Mouse (Mus musculus) gonadal fat pad, adult 2 months (tissue): ENCODE results near the gene Olfr1029. TPM values are rescaled to one million over a fixed set of nuclear protein-coding genes. Genes with fewer than 3 reads are reported as not detected.
"Not testable (repeated sequence)": the region's sequence is repeated elsewhere in the genome, so short reads cannot be mapped to it uniquely, and the experiment has no call there.

ENCODE experiments used
- DNase-seq: peaks from one replicate; pipeline ENCODE4 v3.0.0-alpha.2; 2012; ENCODE audit warnings: low read depth
- polyA plus RNA-seq: library from polyadenylated mRNA; depleted of rRNA; stranded (reverse); fragments of >200 nt; gene quantifications from 2 replicates; pipeline ENCODE4 v1.2.3, GENCODE M21; 2012; rRNA removed

Gene Olfr1029
- not detected in 2 replicates for polyA plus RNA-seq

DNA sequence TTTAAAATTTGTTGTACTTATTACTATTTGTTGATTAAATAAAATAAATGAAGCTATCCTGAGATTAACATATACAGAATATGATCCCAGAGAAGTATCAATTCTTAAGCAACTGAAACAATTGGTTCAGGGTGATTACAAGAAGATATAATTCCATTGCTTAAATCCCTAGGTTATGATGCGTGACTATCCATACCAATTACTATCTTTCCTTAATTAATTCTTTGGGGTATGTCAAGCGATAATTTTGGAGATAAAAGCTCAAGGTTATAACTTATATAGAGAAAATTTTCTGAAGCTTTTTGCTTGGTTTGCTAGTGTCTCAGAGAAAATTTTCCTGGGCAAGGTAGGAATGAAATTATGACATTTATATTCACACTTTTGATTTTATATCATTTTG is at the start of gene Olfr1029:
Olfr1029 (plus strand) TSS at position 301 of the 400 bp plus-strand sequence.
- DNase-seq: no peak

DNA sequence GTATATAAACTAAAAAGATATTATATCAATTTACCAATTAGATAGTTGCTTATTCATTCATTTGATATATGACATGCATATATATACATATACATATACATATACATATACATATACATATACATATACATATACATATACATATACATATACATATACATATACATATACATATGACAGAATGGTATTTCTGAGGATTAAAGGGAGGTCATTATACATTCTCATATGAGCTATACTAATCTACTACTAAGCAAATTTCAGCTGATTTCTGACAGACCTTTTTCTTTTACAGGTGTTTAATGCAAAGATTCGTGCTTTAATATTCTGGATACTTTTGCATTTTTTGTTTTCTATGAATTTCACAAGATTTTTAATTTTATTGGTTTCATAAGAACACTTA is 23.6 kb upstream of the Olfr1029 start, which contains the start of gene Olfr1028:
Olfr1028 (plus strand) TSS at position 301 of the 400 bp plus-strand sequence.
- DNase-seq: no peak

DNA sequence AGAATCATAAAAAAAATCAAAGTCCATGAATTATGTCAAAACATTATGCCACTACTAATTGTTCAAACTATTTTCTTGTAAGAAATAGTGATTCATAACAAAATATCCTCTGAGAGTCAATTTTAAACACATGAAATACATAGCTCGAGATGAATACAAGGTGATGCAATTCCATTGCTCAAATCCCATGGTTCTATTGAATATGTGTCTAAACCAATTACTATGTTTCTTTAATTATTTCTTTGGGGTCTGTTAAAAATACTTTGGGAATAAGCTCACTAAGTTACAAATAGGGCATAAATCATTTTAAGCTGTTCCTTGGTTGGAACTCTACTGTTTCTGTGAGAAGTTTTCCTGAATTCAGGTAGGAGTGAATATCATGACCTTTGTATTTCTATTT is 5.3 kb downstream of the Olfr1029 start, which contains the start of gene Olfr1030:
Olfr1030 (plus strand) TSS at position 301 of the 400 bp plus-strand sequence.
- DNase-seq: no peak

DNA sequence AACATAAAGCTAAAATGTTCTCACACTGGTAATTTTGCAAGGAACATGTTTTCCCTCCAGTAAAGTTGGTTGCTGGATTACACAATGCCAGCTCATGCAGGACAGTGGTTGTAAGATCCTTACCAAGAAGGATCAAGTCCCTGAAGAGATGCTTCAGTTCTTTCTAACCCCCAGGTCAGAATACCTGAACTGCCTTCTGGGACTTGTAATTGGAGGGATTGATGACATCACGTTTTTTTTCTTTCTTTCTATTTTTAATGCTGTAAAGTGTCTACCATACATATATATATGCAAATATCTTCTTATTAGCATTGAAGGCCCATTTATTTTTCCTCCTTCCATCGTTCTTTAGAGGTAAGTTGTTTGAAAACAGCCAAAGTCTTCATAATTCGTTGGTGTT is 16.3 kb downstream of the Olfr1029 start, which contains the start of gene Olfr1031:
Olfr1031 (plus strand) TSS at position 301 of the 400 bp plus-strand sequence.
- DNase-seq: no peak

DNA sequence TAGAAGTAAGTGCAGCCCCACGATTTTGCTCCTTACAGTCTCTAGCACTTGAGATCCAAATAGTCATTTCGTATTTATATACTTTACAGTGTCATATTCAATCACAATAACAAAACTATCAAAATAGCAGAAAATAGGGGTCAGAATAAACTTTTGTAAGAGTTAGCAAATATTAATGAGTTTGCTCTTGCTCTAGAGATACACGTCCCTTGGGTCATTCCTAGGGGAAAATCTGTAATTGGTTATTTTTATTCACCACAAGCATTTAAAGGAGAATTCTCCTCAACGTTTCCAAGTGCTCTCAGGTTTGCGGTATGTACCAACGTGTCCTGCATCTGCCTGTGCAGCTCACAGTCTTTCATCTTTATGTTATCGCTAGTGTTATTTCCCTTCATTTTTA is 31.5 kb downstream of the Olfr1029 start, which contains the start of gene Olfr1032:
Olfr1032 (plus strand) TSS at position 301 of the 400 bp plus-strand sequence.
- DNase-seq: no peak

DNA sequence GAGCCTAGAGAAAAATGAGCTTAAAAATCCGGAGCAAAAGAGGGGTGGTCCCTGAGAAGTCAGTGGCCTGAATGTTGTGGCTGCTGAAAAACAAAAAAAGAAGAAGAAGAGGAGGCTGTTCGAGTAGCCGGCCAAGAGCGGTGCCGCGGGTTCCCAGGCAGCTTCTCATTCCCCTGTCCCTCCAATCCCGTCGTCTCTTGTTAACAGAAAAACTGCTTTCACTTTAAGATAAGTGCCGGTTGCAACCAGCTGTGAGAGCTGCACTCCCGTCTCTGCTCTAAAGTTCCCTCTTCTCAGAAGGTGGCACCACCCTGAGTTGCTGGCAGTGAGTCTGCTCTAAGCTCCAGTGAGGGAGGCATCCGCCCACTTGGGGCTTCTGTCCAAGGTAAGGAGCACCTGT is 46.7 kb downstream of the Olfr1029 start, which contains the start of gene Olfr1033:
Olfr1033 (plus strand) TSS at position 228 of the 400 bp plus-strand sequence.
- DNase-seq: not testable (repeated sequence)

DNA sequence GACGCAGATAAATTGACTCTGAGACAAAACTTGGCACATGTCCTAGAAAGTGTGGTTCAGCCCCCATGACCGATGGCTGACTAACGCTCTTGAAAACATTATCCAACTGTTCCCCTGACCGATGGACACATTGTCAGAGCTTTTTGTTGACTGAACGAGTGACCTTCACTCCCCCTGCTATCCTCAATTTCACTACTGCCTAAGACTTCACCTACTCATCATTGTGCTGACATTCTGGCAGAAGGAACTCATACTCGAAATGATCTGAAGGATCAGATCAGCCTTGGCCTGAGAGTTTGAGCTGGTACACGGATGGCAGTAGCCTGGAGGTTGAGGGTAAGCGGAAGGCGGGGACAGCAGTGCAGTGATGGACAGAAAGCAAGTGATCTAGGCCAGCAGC is 47.8 kb downstream of the Olfr1029 start:
- not testable (repeated sequence) for DNase-seq

Other genes starting within 250 kb of the Olfr1029 start
- gene Olfr1012, start 211.1 kb upstream of the Olfr1029 start, polyA plus RNA-seq: not detected in 2 replicates
- not detected in 2 replicates for gene Olfr1013, start 206.8 kb upstream of the Olfr1029 start, polyA plus RNA-seq
- gene Olfr1014, start 201.2 kb upstream of the Olfr1029 start, polyA plus RNA-seq: not detected in 2 replicates
- gene Olfr1015, start 191.9 kb upstream of the Olfr1029 start, polyA plus RNA-seq: not detected in 2 replicates
- gene Olfr1016, start 171.4 kb upstream of the Olfr1029 start, polyA plus RNA-seq: not detected in 2 replicates
- not detected in 2 replicates for gene Olfr1018, start 155.4 kb upstream of the Olfr1029 start, polyA plus RNA-seq
- gene Olfr1019, start 128.4 kb upstream of the Olfr1029 start, polyA plus RNA-seq: not detected in 2 replicates
- gene Olfr1020, start 126.9 kb upstream of the Olfr1029 start, polyA plus RNA-seq: not detected in 2 replicates
- not detected in 2 replicates for gene Olfr1022, start 105.3 kb upstream of the Olfr1029 start, polyA plus RNA-seq
- gene Olfr1023, start 88.3 kb upstream of the Olfr1029 start, polyA plus RNA-seq: not detected in 2 replicates
- not detected in 2 replicates for gene Olfr1024, start 68.8 kb upstream of the Olfr1029 start, polyA plus RNA-seq
- gene Olfr1025-ps1, start 58.7 kb upstream of the Olfr1029 start, polyA plus RNA-seq: not detected in 2 replicates
- not detected in 2 replicates for gene Olfr1026, start 52.3 kb upstream of the Olfr1029 start, polyA plus RNA-seq
- not detected in 2 replicates for gene Olfr1028, start 23.5 kb upstream of the Olfr1029 start, polyA plus RNA-seq
- not detected in 2 replicates for gene Olfr1030, start 5.4 kb downstream of the Olfr1029 start, polyA plus RNA-seq
- gene Olfr1031, start 16.4 kb downstream of the Olfr1029 start, polyA plus RNA-seq: not detected in 2 replicates
- not detected in 2 replicates for gene Olfr1032, start 31.6 kb downstream of the Olfr1029 start, polyA plus RNA-seq
- 0.61 and 1.0 TPM in 2 replicates for gene Olfr1033, start 46.7 kb downstream of the Olfr1029 start, polyA plus RNA-seq
- gene Olfr1034, start 72.0 kb downstream of the Olfr1029 start, polyA plus RNA-seq: 0.13 and 0.14 TPM in 2 replicates
- not detected in 2 replicates for gene Olfr1036, start 100.1 kb downstream of the Olfr1029 start, polyA plus RNA-seq
- gene Olfr1037, start 113.5 kb downstream of the Olfr1029 start, polyA plus RNA-seq: not detected in 2 replicates
- gene Olfr1039, start 162.0 kb downstream of the Olfr1029 start, polyA plus RNA-seq: 0.03 TPM in 1 of 2 replicates, not detected in the other
- not detected in 2 replicates for gene Olfr1040, start 172.8 kb downstream of the Olfr1029 start, polyA plus RNA-seq
- not detected in 2 replicates for gene Olfr1042, start 187.9 kb downstream of the Olfr1029 start, polyA plus RNA-seq
- not detected in 2 replicates for gene Olfr1043, start 193.6 kb downstream of the Olfr1029 start, polyA plus RNA-seq
- not detected in 2 replicates for gene Olfr1044, start 203.9 kb downstream of the Olfr1029 start, polyA plus RNA-seq
- gene Olfr52, start 211.8 kb downstream of the Olfr1029 start, polyA plus RNA-seq: not detected in 2 replicates
- not detected in 2 replicates for gene Olfr1045, start 229.1 kb downstream of the Olfr1029 start, polyA plus RNA-seq
- gene Olfr1046, start 245.4 kb downstream of the Olfr1029 start, polyA plus RNA-seq: not detected in 2 replicates